13 mouse cellular contexts compared by ENCODE assay signal in genomic region chr8:77829126-77829748, GRCm38 (mm10).
DNase-seq lines count a peak whose midpoint lies in the region; ATAC-seq and TF ChIP-seq lines count a peak whose summit lies in the region.
"Had no signal": no experiment of that assay in that cellular context is flagged by ENCODE, and none has a peak within 500 bp of the region (broad histone marks: within the 10 kb centered on the region; RNA-seq: fewer than 3 reads in every experiment).

No protein-coding gene starts in this region.

- H3K4me2 ChIP-seq in hindbrain, embryonic 14.5 days (replicated peaks), result no peak overlapping the region
- peak overlapping the region; percentile 28 for H3K4me2 ChIP-seq in embryonic facial prominence, embryonic 13.5 days
- H3K4me2 ChIP-seq in limb, embryonic 13.5 days (replicated peaks), result peak overlapping the region; percentile 3; the same call in 1 of the 2 replicates
- H3K4me2 ChIP-seq: neural tube, embryonic 13.5 days had no signal

- no peak for TF ChIP-seq CTCF in brain, embryonic 14.5 days (IDR thresholded peaks at IDR 0.05; ENCODE audit: borderline replicate concordance, extremely low read depth, insufficient read depth, insufficient read length)

- no peak for TF ChIP-seq POLR2A in brain, embryonic 14.5 days (IDR thresholded peaks at IDR 0.05; ENCODE audit: borderline replicate concordance, extremely low read depth, insufficient read depth, insufficient read length, poor library complexity, severe bottlenecking)

- H3K9me3 ChIP-seq in hindbrain, embryonic 10.5 days, result no peaks in the 10 kb centered on the region
- no peaks in the 10 kb centered on the region for H3K9me3 ChIP-seq in hindbrain, embryonic 14.5 days (ENCODE audit: control insufficient read depth, low read length)
- H3K9me3 ChIP-seq in embryonic facial prominence, embryonic 13.5 days, result no peaks in the 10 kb centered on the region
- no peaks in the 10 kb centered on the region for H3K9me3 ChIP-seq in limb, embryonic 13.5 days
- H3K9me3 ChIP-seq: neural tube, embryonic 13.5 days had no signal

- ATAC-seq in hindbrain, embryonic 14.5 days (ENCODE audit: low FRiP score), result no peak
- ATAC-seq in embryonic facial prominence, embryonic 13.5 days (ENCODE audit: insufficient number of reproducible peaks, insufficient read depth, low FRiP score, low TSS enrichment, low read depth), result peak; percentile 81
- ATAC-seq in limb, embryonic 13.5 days (ENCODE audit: low FRiP score, low read depth), result peak; percentile 80
- no peak for ATAC-seq in frontal cortex, adult (ENCODE audit: low TSS enrichment)

- peaks cover 25% of the 10 kb centered on the region for H3K4me1 ChIP-seq in hindbrain, embryonic 10.5 days (replicated peaks)
- H3K4me1 ChIP-seq in hindbrain, embryonic 14.5 days (replicated peaks; ENCODE audit: control insufficient read depth, insufficient read depth, low read length), result no peaks in the 10 kb centered on the region
- H3K4me1 ChIP-seq in embryonic facial prominence, embryonic 13.5 days, result peaks cover 63% of the 10 kb centered on the region
- H3K4me1 ChIP-seq in limb, embryonic 13.5 days, result peaks cover 64% of the 10 kb centered on the region

- peak; percentile 51 for DNase-seq in hindbrain, embryonic 10.5 days (ENCODE audit: low spot score)
- no peak for DNase-seq in hindbrain, embryonic 14.5 days (ENCODE audit: low spot score)
- peak; percentile 14 for DNase-seq in brain, embryonic 14.5 days (ENCODE audit: low read depth)
- no peak for DNase-seq in cerebellum, adult 11-12 months
- DNase-seq in thymus, postnatal 36 days, result no peak
- DNase-seq: kidney, adult 18-20 months; lung, adult 2 months had no signal

- H3K9ac ChIP-seq in hindbrain, embryonic 14.5 days, result no peak overlapping the region
- no peak overlapping the region for H3K9ac ChIP-seq in embryonic facial prominence, embryonic 13.5 days
- no peak overlapping the region for H3K9ac ChIP-seq in limb, embryonic 13.5 days
- H3K9ac ChIP-seq: neural tube, embryonic 13.5 days had no signal

- no peaks in the 10 kb centered on the region for H3K27me3 ChIP-seq in hindbrain, embryonic 10.5 days (ENCODE audit: insufficient read depth, poor library complexity, severe bottlenecking)
- H3K27me3 ChIP-seq in hindbrain, embryonic 14.5 days (ENCODE audit: control insufficient read depth, insufficient read depth, low read length), result no peaks in the 10 kb centered on the region
- H3K27me3 ChIP-seq in embryonic facial prominence, embryonic 13.5 days, result no peaks in the 10 kb centered on the region
- no peaks in the 10 kb centered on the region for H3K27me3 ChIP-seq in limb, embryonic 13.5 days
- H3K27me3 ChIP-seq: CH12.LX; neural tube, embryonic 13.5 days had no signal

- WGBS in hindbrain, embryonic 10.5 days, result 50% methylated on average over 5 of the region's 5 CpGs
- 67% methylated on average over 5 of the region's 5 CpGs for WGBS in hindbrain, embryonic 14.5 days
- WGBS in embryonic facial prominence, embryonic 13.5 days, result 15% methylated on average over 5 of the region's 5 CpGs
- WGBS in limb, embryonic 13.5 days, result 9% methylated on average over 5 of the region's 5 CpGs

- no peaks in the 10 kb centered on the region for H3K36me3 ChIP-seq in hindbrain, embryonic 10.5 days
- no peaks in the 10 kb centered on the region for H3K36me3 ChIP-seq in hindbrain, embryonic 14.5 days (replicated peaks; ENCODE audit: control insufficient read depth, insufficient read depth)
- H3K36me3 ChIP-seq in embryonic facial prominence, embryonic 13.5 days, result no peaks in the 10 kb centered on the region
- H3K36me3 ChIP-seq in limb, embryonic 13.5 days, result no peaks in the 10 kb centered on the region
- H3K36me3 ChIP-seq: neural tube, embryonic 13.5 days had no signal

- H3K27ac ChIP-seq in hindbrain, embryonic 10.5 days, result peak overlapping the region; percentile 30; the same call in 1 of the 2 replicates
- H3K27ac ChIP-seq in hindbrain, embryonic 14.5 days, result no peak overlapping the region
- H3K27ac ChIP-seq in embryonic facial prominence, embryonic 13.5 days, result peak overlapping the region; percentile 94
- H3K27ac ChIP-seq in limb, embryonic 13.5 days, result peak overlapping the region; percentile 69
- H3K27ac ChIP-seq: macrophage; neural tube, embryonic 13.5 days had no signal

- H3K4me3 ChIP-seq in hindbrain, embryonic 10.5 days, result no peak overlapping the region
- H3K4me3 ChIP-seq in hindbrain, embryonic 14.5 days (replicated peaks; ENCODE audit: low read length), result no peak overlapping the region
- no peak overlapping the region for H3K4me3 ChIP-seq in embryonic facial prominence, embryonic 13.5 days
- no peak overlapping the region for H3K4me3 ChIP-seq in limb, embryonic 13.5 days
- H3K4me3 ChIP-seq: neural tube, embryonic 13.5 days had no signal

Comparison
In these comparisons a context has a peak if more than half of its experiments do, and no peak if none do; other contexts are left out.
1. DNase-seq: peak in hindbrain, embryonic 10.5 days (single experiment) and brain, embryonic 14.5 days (single experiment); none in hindbrain, embryonic 14.5 days (single experiment), cerebellum, adult 11-12 months (single experiment) and thymus, postnatal 36 days (0 of 2).
2. ATAC-seq: peak in embryonic facial prominence, embryonic 13.5 days (single experiment) and limb, embryonic 13.5 days (single experiment); none in hindbrain, embryonic 14.5 days (single experiment) and frontal cortex, adult (single experiment).